Mouse (Mus musculus): ENCODE measurements around the gene Higd1c.
"Not testable (repeated sequence)": the region's sequence is repeated elsewhere in the genome, so short reads cannot be mapped to it uniquely, and the experiment has no call there.

Gene Higd1c

DNA sequence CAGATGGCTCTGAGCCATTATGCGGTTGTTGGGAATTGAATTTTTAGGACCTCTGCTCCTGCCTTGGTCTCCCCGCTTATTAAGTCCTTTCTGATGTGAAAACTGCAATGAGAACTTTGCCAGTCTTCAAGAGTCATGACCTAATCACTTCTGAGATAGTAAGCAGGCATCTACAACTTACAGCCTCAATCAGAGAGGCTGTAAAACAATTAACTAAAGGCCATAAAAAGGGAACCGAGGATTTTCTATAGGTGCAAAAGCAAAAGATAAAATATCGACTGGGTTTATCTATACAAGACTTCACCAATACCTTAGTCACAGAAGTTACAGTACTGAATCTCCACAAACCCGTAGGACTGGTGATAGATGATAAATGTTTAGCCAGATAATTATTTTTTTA lies 8.5 kb upstream of the Higd1c start:
- DNase-seq (ENCODE audit: low spot score in 2 of 2), result no peak

DNA sequence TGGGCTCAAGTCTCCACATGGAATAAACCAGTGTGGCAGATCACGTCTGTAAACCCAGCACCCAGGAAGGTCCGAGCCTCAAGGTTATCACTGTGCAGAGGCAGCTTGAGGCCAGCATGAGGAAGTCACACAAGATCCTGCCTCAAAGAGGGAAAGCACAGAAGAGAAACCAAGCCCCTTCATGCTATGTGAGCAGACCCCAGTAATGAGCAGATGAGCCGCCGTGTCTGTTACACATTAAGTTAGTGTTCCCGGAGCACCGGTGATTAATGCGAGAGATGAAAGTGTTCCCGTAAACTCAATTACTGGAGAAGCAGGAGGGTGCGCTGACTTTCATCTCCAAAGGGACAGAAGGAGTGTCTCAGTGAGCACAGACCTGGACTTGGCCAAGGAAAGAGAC lies 1.6 kb downstream of the Higd1c start:
- DNase-seq (ENCODE audit: low spot score in 2 of 2), result not testable (repeated sequence)

DNA sequence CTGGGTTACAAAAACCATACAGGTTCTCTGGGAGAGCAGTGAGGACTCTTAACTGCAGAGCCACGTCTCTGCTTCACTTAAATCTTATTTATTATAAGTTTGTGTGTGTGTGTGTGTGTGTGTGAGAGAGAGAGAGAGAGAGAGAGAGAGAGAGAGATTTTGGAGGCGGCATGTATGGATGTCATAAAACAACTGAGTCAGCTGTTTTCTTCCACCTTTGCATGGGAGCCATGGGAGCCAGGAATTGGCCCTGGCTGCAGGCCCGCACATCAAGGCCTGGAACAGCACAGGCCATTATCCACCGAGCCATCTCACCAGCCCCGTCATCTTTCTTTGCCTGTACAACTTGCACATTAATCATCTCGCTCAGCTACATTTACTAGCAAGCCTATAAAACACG lies 2.8 kb downstream of the Higd1c start:
- no peak for DNase-seq (ENCODE audit: low spot score in 2 of 2)

DNA sequence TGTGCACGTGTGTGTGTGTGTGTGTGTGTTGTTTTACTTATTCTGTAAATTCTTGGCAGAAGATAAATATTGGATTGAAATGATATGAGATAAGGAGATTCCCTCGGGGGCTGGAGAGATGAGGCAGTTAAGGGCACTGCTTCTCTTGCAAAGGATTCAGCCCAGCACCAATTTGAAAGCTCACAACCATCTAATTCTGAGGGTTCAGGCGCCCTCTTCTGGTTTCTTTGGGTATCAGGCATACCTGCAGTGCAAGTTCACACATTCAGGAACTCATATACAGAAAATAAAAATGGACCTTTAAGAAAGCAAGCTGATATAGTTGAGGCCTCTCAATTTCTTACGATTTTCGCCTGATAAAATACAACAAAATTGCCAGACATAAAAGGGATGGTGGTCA lies 10.7 kb downstream of the Higd1c start:
- peak in 1 of 2 experiments; percentile 29 for DNase-seq (ENCODE audit: low spot score in 2 of 2)

DNA sequence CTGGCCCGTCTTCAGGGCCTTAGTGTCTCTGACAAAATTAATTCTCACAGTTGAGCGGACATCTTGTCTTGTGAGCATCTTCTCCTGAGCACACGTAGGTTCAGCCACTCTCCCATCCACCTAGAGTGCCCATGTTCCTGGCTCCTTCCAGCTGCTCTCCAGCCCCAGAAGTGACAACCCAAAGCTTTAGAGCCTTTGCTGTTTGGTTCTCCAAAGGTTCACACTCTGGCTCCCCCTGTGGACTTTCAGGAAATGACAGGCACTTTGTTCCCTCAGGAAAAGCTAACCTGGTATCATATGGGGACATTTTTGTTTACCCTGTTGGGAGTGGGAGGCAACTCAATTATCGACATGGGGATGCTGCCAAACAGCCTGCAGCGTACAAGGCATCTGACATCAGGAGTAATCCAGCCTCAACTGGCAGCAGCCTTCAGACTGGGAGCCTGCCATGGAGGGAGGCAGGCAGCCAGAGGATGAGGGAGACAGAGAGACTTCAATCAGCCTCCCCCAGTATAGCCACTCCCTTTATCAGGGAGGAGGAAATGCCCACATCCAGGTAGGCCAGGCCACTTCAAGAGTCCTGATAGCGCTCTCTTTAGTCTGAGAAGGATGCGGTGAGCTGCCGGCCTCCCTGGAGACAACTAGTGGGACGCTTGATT lies 13.6 kb downstream of the Higd1c start:
- not testable (repeated sequence) for DNase-seq (ENCODE audit: low spot score in 2 of 2)

DNA sequence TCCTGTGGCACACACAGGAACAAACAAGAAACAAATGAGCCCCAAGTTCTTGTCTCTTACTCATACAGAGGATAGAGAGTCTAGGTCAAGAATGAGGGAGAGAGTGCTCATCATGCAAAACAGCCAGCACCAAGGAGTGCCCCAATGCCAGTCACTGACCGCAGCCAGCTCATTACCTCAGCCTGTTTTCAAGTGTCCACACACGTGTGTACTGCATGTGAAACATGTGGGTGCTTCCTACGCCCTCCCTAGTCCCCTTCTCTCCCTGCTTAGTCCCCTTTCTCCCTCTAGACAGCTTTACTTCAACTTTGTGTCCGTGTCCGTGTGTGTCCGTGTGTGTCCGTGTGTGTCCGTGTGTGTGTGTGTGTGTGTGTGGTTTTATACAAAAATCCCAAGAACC lies 15.3 kb downstream of the Higd1c start:
- no peak for DNase-seq (ENCODE audit: low spot score in 2 of 2)

DNA sequence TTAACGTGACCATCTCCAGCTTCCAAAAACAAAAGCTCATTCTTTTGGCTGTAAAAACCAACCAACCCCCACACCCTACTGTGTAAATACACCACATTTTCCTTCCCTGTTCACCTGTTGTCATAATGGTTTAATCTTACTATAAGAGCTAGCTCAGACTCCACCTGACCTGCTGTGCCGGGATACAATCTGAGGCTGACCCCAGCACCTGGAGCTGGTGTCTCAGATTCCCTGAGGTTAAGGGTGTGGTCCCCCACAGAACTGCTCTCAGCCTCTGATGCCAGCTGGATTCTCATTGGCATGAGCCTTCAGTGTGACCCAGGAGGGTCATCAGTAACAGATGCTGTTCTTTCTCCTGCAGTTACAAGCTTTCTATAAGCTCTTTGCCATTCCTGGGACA lies 15.8 kb downstream of the Higd1c start:
- no peak for DNase-seq (ENCODE audit: low spot score in 2 of 2)

DNA sequence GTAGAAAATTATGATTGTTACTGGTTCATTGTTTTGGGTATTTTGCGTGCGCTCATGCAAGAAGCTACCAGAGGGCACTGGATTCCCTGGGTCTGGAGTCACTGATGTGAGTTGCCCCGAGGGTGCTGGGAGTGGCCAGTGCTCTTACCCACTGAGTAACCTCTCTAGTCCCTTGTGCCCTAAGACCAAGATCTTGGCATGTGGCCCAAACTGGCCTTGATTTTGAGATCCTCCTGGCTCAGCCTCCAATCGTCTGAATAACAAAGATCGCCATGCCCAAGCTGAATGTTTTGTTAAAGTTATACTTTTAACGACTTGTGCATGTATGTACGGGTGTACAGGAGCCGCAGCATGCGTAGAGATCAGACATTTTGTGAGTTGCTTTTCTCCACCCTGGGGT lies 21.4 kb downstream of the Higd1c start:
- DNase-seq (ENCODE audit: low spot score in 2 of 2), result no peak

DNA sequence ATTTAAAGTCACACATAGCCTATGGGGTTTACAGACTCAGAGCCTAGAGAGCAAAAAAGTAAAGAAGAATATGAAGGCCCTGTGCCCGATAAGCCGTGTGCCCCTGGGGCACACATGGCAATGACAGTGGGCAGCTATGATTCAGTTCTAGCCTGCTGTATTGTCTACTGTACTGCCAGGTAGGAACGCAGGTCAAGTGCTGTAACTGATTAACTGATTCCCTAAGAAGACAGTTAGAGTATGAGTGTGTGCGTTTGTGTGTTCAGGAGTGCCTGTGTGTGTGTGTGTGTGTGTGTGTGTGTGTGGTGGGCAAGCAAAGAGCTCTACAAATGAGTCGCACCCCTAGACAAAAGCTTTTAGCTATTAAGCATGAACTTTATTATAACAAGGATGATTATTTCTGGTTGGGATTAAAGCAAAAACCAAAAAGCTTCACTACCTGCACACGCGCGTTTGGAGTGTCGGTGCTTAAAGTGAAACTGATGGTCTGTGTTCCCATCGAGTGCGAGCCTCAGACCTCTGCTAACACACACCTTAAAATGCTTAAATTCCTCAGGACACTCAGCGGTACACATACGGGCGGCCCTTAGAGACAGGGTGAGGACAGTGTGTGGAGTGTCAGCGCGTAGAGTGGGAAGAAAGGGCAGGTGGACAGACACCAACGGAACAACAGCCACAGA lies 23.3 kb downstream of the Higd1c start:
- DNase-seq (ENCODE audit: low spot score in 2 of 2), result no peak

DNA sequence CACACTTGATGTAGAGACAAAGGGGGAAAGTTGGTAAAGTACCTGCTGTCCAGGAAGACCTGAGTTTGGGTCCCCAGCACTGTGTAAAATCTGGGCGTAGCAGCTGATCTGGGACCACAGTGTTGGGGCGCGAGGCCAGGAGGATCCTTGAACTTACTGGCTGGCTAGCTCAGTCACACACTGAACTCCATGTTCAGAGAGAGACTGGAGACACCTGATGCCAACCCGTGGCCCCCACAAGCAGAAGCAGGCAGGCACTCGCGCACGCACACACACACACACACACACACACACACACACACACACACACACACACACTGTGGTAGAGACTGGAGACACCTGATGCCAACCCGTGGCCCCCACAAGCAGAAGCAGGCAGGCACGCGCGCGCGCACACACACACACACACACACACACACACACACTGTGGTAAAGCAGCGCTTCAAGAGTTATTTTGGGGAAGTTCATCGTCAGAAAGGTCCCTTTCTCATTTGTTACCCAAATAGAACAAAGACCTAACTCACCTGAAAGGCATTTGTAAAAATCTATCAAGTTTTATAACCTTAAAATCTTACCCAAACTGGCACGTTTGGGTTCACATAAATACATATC lies 24.0 kb downstream of the Higd1c start:
- no peak for DNase-seq (ENCODE audit: low spot score in 2 of 2)

DNA sequence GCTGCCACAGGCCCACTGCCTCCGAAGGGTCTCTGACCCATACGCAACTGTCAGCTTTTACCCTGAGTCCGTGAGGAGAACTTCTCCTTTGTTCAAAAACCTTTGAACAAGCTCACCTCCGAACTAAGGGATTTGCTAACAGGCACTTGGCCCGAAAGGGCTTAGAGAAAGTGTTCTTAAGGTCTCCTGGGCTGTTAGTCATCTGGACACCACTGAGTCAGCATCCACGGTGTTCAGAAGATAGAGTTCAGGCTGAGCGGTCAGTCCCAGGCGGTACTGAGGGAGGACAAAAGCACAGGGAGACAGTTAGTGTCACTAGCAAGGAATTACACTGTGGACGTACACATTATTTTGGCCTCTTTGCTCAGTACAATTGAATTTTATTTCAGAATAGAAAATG lies 24.5 kb downstream of the Higd1c start:
- no peak for DNase-seq (ENCODE audit: low spot score in 2 of 2)

DNA sequence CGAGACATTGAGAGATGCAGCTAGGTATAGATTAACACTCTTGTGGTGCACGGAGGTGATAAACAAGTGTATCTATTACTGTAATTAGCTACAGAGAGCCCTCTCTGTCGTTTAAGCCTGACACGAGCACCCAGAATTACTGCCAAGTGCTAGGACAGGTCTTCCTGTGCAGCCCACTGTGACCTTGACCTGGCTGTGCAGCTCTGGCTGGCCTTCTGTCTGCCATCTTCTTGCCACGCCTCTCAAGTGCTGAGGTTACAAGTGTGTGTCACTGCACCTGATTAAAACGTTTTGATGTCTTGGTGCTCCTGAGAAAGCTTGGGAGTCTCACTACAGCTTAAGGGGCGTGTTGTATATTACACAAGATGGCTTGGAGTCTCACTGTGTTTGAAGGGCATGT lies 26.7 kb downstream of the Higd1c start:
- no peak for DNase-seq (ENCODE audit: low spot score in 2 of 2)

DNA sequence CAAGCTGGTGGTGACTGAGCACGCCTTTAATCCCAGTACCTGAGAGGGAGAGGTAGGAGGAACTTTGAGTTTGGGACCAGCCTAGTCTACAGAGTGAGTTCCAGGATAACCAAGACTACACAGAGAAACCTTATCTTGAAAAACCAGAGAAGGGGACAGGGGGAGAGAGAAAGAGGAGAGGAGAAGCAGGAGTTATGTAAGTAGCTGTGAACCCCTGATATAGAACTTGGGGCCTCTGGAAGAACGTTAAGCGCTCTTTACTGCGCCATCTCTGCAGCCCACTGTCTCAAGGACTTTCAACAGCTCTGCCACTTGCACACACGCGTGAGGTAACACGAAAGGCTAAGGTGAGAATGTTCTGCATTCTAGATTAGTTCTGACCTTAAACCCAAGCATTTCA lies 27.3 kb downstream of the Higd1c start:
- no peak for DNase-seq (ENCODE audit: low spot score in 2 of 2)

DNA sequence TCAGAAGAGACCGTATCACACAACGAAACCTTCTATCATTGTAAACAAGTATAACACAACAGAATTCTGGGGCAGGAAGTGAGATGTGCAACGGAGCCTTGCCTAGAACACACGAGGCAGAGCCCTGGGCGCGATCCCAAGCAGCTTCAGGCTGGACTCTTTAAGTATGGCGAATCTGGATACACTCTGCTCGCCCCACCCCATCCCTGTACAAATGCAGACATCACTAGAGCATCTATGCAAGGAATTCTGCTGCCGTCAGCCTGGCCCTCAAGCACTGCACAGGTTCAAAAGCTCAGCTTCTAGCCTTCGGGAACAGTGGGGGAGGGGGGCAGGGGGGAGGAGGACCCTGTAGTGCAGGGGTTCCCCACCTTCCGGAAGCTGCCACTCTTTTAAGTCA lies 28.7 kb downstream of the Higd1c start:
- no peak for DNase-seq (ENCODE audit: low spot score in 2 of 2)

DNA sequence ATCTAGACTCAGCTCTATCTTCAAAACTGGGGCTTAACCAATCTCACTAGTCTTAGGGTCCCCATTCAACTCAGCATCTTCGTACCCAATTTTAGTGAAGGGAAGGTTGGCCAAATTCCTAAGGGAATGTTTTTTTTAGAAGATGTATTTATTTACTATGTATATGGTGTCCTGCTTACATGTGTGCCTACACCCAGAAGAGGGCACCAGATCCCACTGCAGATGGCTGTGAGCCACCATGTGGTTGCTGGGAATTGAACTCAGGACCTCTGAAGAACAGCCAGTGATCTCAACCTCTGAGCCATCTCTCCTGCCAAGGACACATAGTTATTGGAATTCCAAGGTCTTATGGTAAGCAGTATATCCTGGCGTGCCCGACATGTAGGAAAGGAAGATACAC lies 31.2 kb downstream of the Higd1c start:
- no peak for DNase-seq (ENCODE audit: low spot score in 2 of 2)

DNA sequence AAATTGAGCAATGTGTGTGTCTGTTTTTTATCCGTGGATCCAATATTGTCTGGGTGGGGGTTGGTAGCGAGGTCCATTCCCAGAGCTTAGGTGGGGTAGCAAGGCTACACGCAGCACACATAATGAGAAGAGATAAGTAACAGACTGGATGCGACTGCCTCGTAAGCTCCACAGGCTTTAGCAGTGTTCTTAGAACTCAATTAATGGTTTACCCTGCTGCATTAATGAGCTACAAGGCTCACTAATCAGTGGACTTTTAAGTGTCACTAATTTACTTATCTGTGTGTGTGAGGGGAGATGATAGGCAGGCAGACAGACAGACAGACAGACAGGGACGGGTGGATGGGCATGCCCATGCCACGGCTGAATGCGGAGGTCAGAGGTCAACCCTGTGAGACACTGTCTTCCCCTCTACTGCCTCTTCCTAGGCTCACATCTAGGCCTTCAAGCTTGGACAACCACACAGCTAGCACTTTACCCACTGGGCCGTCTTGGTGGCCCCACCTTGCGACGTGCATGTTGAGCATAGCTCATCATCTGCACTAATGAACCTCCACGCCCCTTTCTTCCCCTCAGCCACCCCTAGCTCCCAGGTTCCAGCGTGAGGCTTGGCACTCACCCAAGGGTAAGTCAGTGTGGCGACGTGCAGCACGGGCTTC lies 36.4 kb downstream of the Higd1c start:
- no peak for DNase-seq (ENCODE audit: low spot score in 2 of 2)

DNA sequence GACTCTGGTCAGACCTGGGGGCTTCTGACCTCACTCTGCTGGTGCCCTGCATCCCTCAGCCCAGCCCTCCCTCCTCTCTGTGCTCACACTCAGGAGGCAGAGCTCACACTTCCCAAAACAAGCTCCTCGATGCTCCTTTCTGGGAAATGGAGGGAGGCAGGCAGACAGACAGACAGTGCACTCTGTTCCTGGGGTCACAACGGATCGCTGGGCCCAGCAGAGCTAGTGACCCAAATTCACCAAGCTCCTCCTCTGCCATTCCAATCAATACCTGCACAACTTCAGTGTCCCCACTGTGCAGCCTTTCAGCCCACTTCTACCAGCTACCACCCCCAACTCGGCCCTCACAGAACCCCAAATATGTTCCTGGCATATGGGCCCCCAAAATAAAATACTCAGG lies 37.5 kb downstream of the Higd1c start:
- no peak for DNase-seq (ENCODE audit: low spot score in 2 of 2)

DNA sequence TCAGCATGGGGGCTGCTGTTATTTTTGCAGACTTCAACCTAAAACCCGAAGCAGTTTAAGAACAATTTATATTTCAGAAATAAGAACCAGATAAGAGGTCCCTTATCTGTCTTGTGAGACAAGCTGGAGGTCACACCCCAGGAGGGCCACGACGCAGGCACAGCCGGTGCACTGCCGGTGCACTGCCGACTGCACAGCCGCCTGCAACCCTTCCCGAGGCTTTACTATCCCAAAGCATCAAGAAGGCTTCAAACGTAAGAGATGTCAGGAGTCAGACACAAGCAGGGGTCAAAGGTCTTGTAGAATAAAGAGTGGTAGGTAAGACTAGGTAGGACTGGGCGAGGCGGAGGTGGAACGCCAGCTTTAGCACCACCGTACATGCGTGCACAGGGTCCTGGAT lies 38.0 kb downstream of the Higd1c start:
- no peak for DNase-seq (ENCODE audit: low spot score in 2 of 2)

DNA sequence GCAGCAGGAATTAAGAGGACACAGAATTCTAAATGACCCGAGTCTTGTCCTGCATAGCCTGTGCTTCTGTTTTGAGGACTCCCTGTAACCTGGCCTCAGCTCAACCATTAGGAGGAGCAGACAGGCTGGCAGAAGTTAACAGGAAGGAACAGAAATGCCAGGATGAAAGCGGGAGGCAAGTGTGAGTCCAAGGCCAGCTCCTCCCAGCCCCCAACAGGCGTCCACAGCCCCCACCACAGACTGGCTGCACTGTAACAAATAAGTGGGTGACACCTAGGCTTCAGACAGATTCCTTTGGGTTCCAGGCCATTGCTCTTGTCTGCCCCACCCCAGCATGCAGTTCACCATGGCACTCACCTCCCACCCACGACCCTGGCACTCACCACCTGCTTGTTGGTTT lies 38.5 kb downstream of the Higd1c start:
- no peak for DNase-seq (ENCODE audit: low spot score in 2 of 2)

DNA sequence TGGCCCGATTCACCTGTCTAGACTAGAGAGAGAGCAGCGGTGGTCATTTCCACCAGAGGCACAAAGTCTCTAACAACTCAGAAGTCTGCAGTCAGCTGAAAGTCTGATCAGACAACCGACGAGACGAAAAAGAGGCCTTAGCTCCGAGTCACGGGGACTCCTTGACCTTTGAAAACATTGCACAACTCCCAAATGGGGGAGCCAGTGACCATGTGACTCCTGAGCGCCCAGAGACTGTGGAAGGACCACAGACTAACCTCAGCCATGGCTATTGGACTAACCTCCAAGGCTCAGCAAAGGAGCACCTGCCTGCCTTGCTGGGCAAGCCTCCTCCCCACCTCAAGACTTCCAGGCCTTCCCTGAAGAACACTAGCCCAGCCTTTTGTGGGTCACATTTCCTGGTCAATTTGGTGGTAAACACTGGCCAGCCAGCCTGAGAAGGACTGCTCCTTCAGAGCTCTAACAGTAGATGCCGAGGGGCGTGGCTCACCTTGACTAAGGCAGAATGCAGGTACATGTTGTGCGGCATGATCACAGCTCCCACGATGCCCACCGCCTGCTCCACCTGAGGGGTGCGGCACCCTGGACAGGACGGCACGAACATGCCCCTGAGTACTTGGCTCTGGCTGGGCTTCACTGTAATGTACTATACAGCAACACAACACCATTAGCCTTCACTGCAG lies 39.1 kb downstream of the Higd1c start:
- no peak for DNase-seq (ENCODE audit: low spot score in 2 of 2)

DNA sequence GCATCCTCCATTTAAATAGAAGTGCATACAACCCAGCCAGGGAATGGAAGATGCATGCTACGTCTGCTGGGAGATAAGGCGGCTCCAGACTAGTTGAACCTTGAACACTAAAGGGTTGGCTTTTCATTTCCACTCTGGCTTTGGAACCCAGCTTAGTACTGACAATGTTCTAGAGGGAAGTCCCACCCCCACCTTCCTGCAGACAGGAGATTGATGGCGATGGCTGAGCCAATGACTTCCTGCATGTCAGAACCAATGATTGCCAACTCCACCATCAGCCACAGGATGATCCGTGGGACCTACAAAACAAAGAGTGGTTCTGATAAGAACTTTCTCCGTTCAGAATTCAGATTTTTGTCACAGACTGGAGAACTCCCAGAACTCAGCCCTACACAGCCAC lies 41.7 kb downstream of the Higd1c start:
- no peak for DNase-seq (ENCODE audit: low spot score in 2 of 2)

DNA sequence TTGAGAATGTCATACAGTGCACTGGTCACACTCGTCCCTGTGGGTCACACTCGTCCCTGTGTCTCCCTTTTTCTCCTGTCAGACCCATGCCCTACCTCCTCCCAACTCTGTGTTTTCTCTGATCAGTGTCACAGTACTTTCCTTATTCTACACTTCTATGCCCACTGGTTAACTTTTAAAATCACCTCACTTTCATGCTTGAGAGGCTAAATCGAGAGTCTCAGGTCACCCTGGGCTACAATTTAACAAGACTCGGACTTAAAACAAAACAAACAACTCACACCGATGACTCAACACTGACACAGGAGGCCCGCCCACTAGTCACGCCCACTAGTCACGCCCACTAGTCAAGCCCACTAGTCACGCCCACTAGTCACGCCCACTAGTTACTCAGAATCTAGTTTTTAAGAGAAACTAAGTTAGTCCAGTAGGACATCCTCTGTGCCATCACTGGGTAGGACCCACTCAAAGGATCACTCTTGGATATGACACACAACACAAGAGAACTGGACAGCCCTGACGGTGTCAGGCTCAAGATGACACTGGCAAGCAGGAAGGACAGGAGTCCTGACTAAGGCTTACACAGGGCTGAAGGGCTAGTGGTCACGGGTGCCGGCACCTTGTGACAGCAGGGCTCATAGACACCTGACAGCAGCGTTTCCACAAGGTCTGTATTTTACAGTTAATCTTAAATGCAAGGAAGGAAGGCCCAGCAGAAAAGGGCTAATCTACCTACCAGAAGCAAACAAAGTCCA lies 46.8 kb downstream of the Higd1c start:
- DNase-seq (ENCODE audit: low spot score in 2 of 2), result no peak

All from urinary bladder, postnatal 4 days (tissue).